Mouse (Mus musculus) bone marrow, adult 2 months (tissue): ENCODE measurements at regions not wholly inside any gene's neighbourhood (a gene's known extent, or its start where the extent isn't known, plus 50 kb on each side); places are given as distances from the start of the nearest gene placed in this dataset.

Experiments
- CTCF ChIP-seq: fragments of 200-500 bp; IDR thresholded peaks from 2 replicates; pipeline ENCODE4 v1.5.1; 2011; ENCODE audit warnings: low read length, control low read depth; ENCODE audit not compliant: control insufficient read depth, insufficient read depth
- POLR2A ChIP-seq: fragments of 200-500 bp; IDR thresholded peaks from 2 replicates; pipeline ENCODE4 v1.6.1; 2011; ENCODE audit warnings: low read depth, mild to moderate bottlenecking, control low read depth, low read length, borderline replicate concordance; ENCODE audit not compliant: control insufficient read depth

- TF ChIP-seq POLR2A (no peak), CTCF (no peak)
These were observed 70.2 kb upstream of the Prok2 start for GRCm38 (mm10) chr6:99796390-99796789.
